Mouse (Mus musculus): Measurements from ENCODE around the gene Pik3c2g.

DNA sequence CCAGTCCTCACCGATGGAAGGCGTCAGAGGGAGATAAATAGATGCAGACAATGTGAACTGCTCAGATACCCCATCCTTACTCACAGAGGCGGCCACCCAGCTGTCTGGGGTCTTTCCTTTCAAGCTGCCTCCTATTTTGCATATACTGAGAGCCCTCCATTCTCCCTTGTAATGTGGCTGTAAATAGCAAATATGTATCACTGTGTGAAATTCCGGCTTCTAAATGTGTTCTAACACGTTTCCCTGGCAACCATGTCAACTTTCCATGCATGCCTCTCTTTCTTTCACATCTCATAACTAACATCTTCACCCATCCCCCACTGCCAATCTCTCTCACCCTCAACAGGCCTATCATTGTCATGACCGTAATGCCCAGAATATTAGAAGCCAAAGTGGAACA, 379.7 kb downstream of the Pik3c2g start:
- TF ChIP-seq CTCF (IDR thresholded peaks at IDR 0.05; ENCODE audit: low read depth, low read length) (no peak), POLR2A (IDR thresholded peaks at IDR 0.05; ENCODE audit: insufficient read depth, low read length) (no peak), EP300 (IDR thresholded peaks at IDR 0.05; ENCODE audit: insufficient read depth, low read depth, low read length) (no peak)
